Mouse (Mus musculus) limb, embryonic 15.5 days (tissue): ENCODE results near the gene Rnf11. TPM values are rescaled to one million over a fixed set of nuclear protein-coding genes. Genes with fewer than 3 reads are reported as not detected.

Source experiments
- ATAC-seq: fragments of 200-750 bp; cut with Nextera tagmentation; 2 replicates; pipeline ENCODE4 v1.8.0; 2017; ENCODE audit warnings: low read depth, moderate TSS enrichment; ENCODE audit not compliant: insufficient number of reproducible peaks, low FRiP score, low TSS enrichment
- H3K27ac ChIP-seq: fragments of 300-500 bp; sonication (generic); 2 replicates; pipeline ENCODE4 v1.5.1; 2015; ENCODE audit warnings: moderate library complexity, mild to moderate bottlenecking, inconsistent platforms
- H3K27me3 ChIP-seq: fragments of 300-500 bp; sonication (generic); 2 replicates; pipeline ENCODE4 v1.6.1; 2015; ENCODE audit warnings: inconsistent platforms
- H3K36me3 ChIP-seq: fragments of 300-500 bp; sonication (generic); 2 replicates; pipeline ENCODE4 v1.6.1; 2015; ENCODE audit warnings: inconsistent platforms
- H3K4me1 ChIP-seq: fragments of 300-500 bp; sonication (generic); 2 replicates; pipeline ENCODE4 v1.6.1; 2015; ENCODE audit warnings: inconsistent platforms
- H3K4me2 ChIP-seq: fragments of 300-500 bp; sonication (generic); 2 replicates; pipeline ENCODE4 v1.6.1; 2015; ENCODE audit warnings: mild to moderate bottlenecking, inconsistent platforms
- H3K4me3 ChIP-seq: fragments of 300-500 bp; sonication (generic); 2 replicates; pipeline ENCODE4 v1.5.1; 2015; ENCODE audit warnings: mild to moderate bottlenecking, inconsistent platforms
- H3K9ac ChIP-seq: fragments of 300-500 bp; sonication (generic); 2 replicates; pipeline ENCODE4 v1.6.1; 2015; ENCODE audit warnings: inconsistent platforms
- H3K9me3 ChIP-seq: fragments of 300-500 bp; sonication (generic); 2 replicates; pipeline ENCODE4 v1.6.1; 2016; ENCODE audit warnings: inconsistent platforms
- WGBS: fragments of 180-500 bp; shearing (Covaris S2); methylation state at CpG from one replicate; pipeline ENCODE4 v1.1.7; 2015; 5-methylcytosine and 5-hydroxymethylcytosine counted together
- polyA plus RNA-seq: library from polyadenylated mRNA; unstranded; fragments of >200 nt; fragmentation: Nextera tagmentation; extraction: Ambion mirVana; gene quantifications from 2 replicates; pipeline ENCODE4 v1.2.1, GENCODE M21; 2015

Rnf11 gene
- polyA plus RNA-seq, 1 experiment from 2014 or later = 47.4 TPM

GRCm38 (mm10) chr4:109430250-109430649, 54.3 kb downstream of the Rnf11 start:
- no peak overlapping the region for H3K27ac ChIP-seq
- H3K36me3 ChIP-seq = no peaks in the 10 kb centered on the region
- peaks cover 15% of the 10 kb centered on the region for H3K4me1 ChIP-seq
- no peak overlapping the region for H3K9ac ChIP-seq
- no peaks in the 10 kb centered on the region for H3K27me3 ChIP-seq
- WGBS = 89% methylated on average over 7 of the region's 7 CpGs
- H3K4me3 ChIP-seq = no peak overlapping the region
- ATAC-seq = no peak
- no peak overlapping the region for H3K4me2 ChIP-seq
- H3K9me3 ChIP-seq = no peaks in the 10 kb centered on the region

- H3K9me3 ChIP-seq = no peaks in the 10 kb centered on the region
- H3K36me3 ChIP-seq = no peaks in the 10 kb centered on the region
- H3K4me2 ChIP-seq = no peak overlapping the region
- H3K9ac ChIP-seq = no peak overlapping the region
- no peak overlapping the region for H3K4me3 ChIP-seq
- H3K27ac ChIP-seq = no peak overlapping the region
- H3K27me3 ChIP-seq = no peaks in the 10 kb centered on the region
- 74% methylated on average over 1 of the region's 1 CpGs for whole genome bisulfite sequencing
- peaks cover 8% of the 10 kb centered on the region; the same call in 1 of the 2 replicates for H3K4me1 ChIP-seq
- no peak for ATAC-seq
Observed at GRCm38 (mm10) chr4:109427058-109427457, 57.5 kb downstream of the Rnf11 start.

GRCm38 (mm10) chr4:109423438-109423837, 61.1 kb downstream of the Rnf11 start:
- Histone ChIP-seq H3K9ac (no peak overlapping the region), H3K4me2 (no peak overlapping the region), H3K4me1 (no peaks in the 10 kb centered on the region), H3K36me3 (no peaks in the 10 kb centered on the region), H3K4me3 (no peak overlapping the region), H3K27me3 (no peaks in the 10 kb centered on the region), H3K27ac (no peak overlapping the region), H3K9me3 (no peaks in the 10 kb centered on the region)
- no peak for ATAC-seq
- 72% methylated on average over 2 of the region's 2 CpGs for WGBS

- no peak overlapping the region for H3K27ac ChIP-seq
- ATAC-seq = no peak
- WGBS = 76% methylated on average over 6 of the region's 6 CpGs
- H3K4me2 ChIP-seq = no peak overlapping the region
- no peaks in the 10 kb centered on the region for H3K36me3 ChIP-seq
- H3K9me3 ChIP-seq = no peaks in the 10 kb centered on the region
- no peak overlapping the region for H3K4me3 ChIP-seq
- H3K27me3 ChIP-seq = no peaks in the 10 kb centered on the region
- no peak overlapping the region for H3K9ac ChIP-seq
- H3K4me1 ChIP-seq = no peaks in the 10 kb centered on the region
Observed at GRCm38 (mm10) chr4:109422436-109422835, 62.1 kb downstream of the Rnf11 start.

- Histone ChIP-seq H3K4me1 (no peaks in the 10 kb centered on the region), H3K27me3 (no peaks in the 10 kb centered on the region), H3K27ac (no peak overlapping the region), H3K4me2 (no peak overlapping the region), H3K9me3 (no peaks in the 10 kb centered on the region), H3K4me3 (no peak overlapping the region), H3K9ac (no peak overlapping the region), H3K36me3 (no peaks in the 10 kb centered on the region)
- WGBS = 75% methylated on average over 7 of the region's 7 CpGs
- ATAC-seq = no peak
Observed at GRCm38 (mm10) chr4:109421608-109422007, 62.9 kb downstream of the Rnf11 start.

- ATAC-seq = no peak
- no peaks in the 10 kb centered on the region for H3K27me3 ChIP-seq
- H3K4me1 ChIP-seq = no peaks in the 10 kb centered on the region
- no peak overlapping the region for H3K27ac ChIP-seq
- 71% methylated on average over 8 of the region's 8 CpGs for whole genome bisulfite sequencing
- no peak overlapping the region for H3K9ac ChIP-seq
- H3K4me3 ChIP-seq = no peak overlapping the region
- no peaks in the 10 kb centered on the region for H3K9me3 ChIP-seq
- H3K36me3 ChIP-seq = no peaks in the 10 kb centered on the region
- no peak overlapping the region for H3K4me2 ChIP-seq
Observed at GRCm38 (mm10) chr4:109420138-109420795, 64.3 kb downstream of the Rnf11 start.

- H3K4me3 ChIP-seq = no peak overlapping the region
- no peak overlapping the region for H3K4me2 ChIP-seq
- WGBS = 87% methylated on average over 4 of the region's 4 CpGs
- no peak for ATAC-seq
- H3K4me1 ChIP-seq = no peaks in the 10 kb centered on the region
- H3K36me3 ChIP-seq = no peaks in the 10 kb centered on the region
- no peak overlapping the region for H3K9ac ChIP-seq
- no peaks in the 10 kb centered on the region for H3K9me3 ChIP-seq
- no peak overlapping the region for H3K27ac ChIP-seq
- no peaks in the 10 kb centered on the region for H3K27me3 ChIP-seq
Observed at GRCm38 (mm10) chr4:109419563-109419962, 65.0 kb downstream of the Rnf11 start.

- ATAC-seq = no peak
- Histone ChIP-seq H3K4me2 (no peak overlapping the region), H3K36me3 (no peaks in the 10 kb centered on the region), H3K9me3 (no peaks in the 10 kb centered on the region), H3K27ac (no peak overlapping the region), H3K27me3 (no peaks in the 10 kb centered on the region), H3K4me1 (no peaks in the 10 kb centered on the region), H3K4me3 (no peak overlapping the region), H3K9ac (no peak overlapping the region)
- 37% methylated on average over 3 of the region's 3 CpGs for WGBS
Observed at GRCm38 (mm10) chr4:109419017-109419416, 65.5 kb downstream of the Rnf11 start.

GRCm38 (mm10) chr4:109417998-109418397, 66.5 kb downstream of the Rnf11 start:
- no peak for ATAC-seq
- Histone ChIP-seq H3K36me3 (no peaks in the 10 kb centered on the region), H3K27me3 (no peaks in the 10 kb centered on the region), H3K9me3 (no peaks in the 10 kb centered on the region), H3K4me2 (no peak overlapping the region), H3K9ac (no peak overlapping the region), H3K4me3 (no peak overlapping the region), H3K4me1 (no peaks in the 10 kb centered on the region), H3K27ac (no peak overlapping the region)
- WGBS = 74% methylated on average over 1 of the region's 1 CpGs

- H3K9me3 ChIP-seq = no peaks in the 10 kb centered on the region
- ATAC-seq = no peak
- no peak overlapping the region for H3K4me3 ChIP-seq
- peaks cover 14% of the 10 kb centered on the region; the same call in 1 of the 2 replicates for H3K4me1 ChIP-seq
- no peaks in the 10 kb centered on the region for H3K36me3 ChIP-seq
- no peak overlapping the region for H3K4me2 ChIP-seq
- H3K9ac ChIP-seq = no peak overlapping the region
- WGBS = 91% methylated on average over 5 of the region's 5 CpGs
- no peak overlapping the region for H3K27ac ChIP-seq
- H3K27me3 ChIP-seq = no peaks in the 10 kb centered on the region
Observed at GRCm38 (mm10) chr4:109412233-109412632, 72.3 kb downstream of the Rnf11 start.

- no peak overlapping the region for H3K27ac ChIP-seq
- no peak overlapping the region for H3K4me3 ChIP-seq
- WGBS = 81% methylated on average over 6 of the region's 6 CpGs
- H3K9ac ChIP-seq = no peak overlapping the region
- H3K4me2 ChIP-seq = no peak overlapping the region
- H3K36me3 ChIP-seq = no peaks in the 10 kb centered on the region
- H3K27me3 ChIP-seq = no peaks in the 10 kb centered on the region
- no peak for ATAC-seq
- no peaks in the 10 kb centered on the region for H3K9me3 ChIP-seq
- H3K4me1 ChIP-seq = peaks cover 20% of the 10 kb centered on the region; the same call in 1 of the 2 replicates
Observed at GRCm38 (mm10) chr4:109411377-109411967, 73.1 kb downstream of the Rnf11 start.

GRCm38 (mm10) chr4:109410681-109411376, 73.7 kb downstream of the Rnf11 start:
- Histone ChIP-seq H3K4me1 (peaks cover 27% of the 10 kb centered on the region), H3K9ac (no peak overlapping the region), H3K9me3 (no peaks in the 10 kb centered on the region), H3K27ac (no peak overlapping the region), H3K36me3 (no peaks in the 10 kb centered on the region), H3K4me3 (no peak overlapping the region), H3K27me3 (no peaks in the 10 kb centered on the region), H3K4me2 (no peak overlapping the region)
- ATAC-seq = no peak
- WGBS = 63% methylated on average over 9 of the region's 9 CpGs
